Mouse (Mus musculus) T-helper 1 cell (primary cell): Measurements from ENCODE around the gene Kcnq1.

Experiments
- in situ Hi-C: fragments of 300-600 bp; cut with MboI, MseI; formaldehyde crosslinking; loops from one replicate; pipeline ENCODE4 v1.15.1; 2025; ENCODE audit warnings: high pct_unique_total_duplicates

Kcnq1 gene

GRCm38 (mm10) chr7:143178831-143179230 lies 72.7 kb downstream of the Kcnq1 start:
- in situ Hi-C loops, result no loop called here

GRCm38 (mm10) chr7:143180761-143181160 lies 74.6 kb downstream of the Kcnq1 start:
- in situ Hi-C loops, result no loop called here

DNA sequence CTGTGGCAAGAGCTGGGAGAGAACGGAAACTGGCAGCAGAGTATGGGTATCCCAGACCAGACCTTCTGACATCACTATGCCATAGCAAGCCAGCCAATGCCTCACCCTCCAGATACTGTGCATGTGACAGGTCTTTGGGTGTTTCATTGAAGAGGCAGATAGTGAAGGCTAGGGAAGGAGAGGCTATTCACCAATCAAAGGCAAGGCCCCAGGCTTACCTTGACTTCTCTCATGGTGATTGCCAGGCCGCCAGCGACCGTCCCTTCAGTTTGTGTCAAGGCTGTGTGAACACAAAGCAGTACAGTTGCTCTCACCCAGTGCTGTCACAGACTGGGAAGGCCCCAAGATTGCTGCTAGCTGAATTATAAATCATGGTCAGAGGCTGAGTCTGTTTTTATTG lies 75.1 kb downstream of the Kcnq1 start:
- in situ Hi-C loops, result no loop called here

GRCm38 (mm10) chr7:143185506-143185905 lies 79.3 kb downstream of the Kcnq1 start:
- in situ Hi-C loops, result no loop called here

DNA sequence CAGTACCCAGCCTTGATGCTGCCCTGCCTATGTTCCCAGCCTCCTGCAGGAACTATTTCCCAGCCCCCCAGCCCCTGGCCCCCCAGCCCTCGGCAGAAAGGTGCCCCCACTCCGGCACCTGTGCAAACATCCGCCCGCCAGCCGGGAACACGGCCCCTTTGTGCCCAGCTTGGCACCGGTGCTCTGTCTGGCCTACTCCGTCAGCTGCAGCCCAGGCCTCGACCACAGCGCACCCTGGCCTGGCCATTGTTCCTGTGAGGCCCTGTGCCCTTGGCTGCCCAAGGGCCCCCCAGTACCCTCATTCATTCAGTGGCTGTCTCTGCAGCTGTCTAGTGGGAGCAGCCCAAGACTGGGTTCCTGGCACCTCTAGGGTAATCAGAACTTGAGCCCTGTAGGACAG lies 80.2 kb downstream of the Kcnq1 start:
- in situ Hi-C loops, result no loop called here

- in situ Hi-C loops, result no loop called here
These were observed 81.0 kb downstream of the Kcnq1 start for GRCm38 (mm10) chr7:143187181-143187580.

- in situ Hi-C loops, result no loop called here
These were observed 82.4 kb downstream of the Kcnq1 start for GRCm38 (mm10) chr7:143188589-143188988.

DNA sequence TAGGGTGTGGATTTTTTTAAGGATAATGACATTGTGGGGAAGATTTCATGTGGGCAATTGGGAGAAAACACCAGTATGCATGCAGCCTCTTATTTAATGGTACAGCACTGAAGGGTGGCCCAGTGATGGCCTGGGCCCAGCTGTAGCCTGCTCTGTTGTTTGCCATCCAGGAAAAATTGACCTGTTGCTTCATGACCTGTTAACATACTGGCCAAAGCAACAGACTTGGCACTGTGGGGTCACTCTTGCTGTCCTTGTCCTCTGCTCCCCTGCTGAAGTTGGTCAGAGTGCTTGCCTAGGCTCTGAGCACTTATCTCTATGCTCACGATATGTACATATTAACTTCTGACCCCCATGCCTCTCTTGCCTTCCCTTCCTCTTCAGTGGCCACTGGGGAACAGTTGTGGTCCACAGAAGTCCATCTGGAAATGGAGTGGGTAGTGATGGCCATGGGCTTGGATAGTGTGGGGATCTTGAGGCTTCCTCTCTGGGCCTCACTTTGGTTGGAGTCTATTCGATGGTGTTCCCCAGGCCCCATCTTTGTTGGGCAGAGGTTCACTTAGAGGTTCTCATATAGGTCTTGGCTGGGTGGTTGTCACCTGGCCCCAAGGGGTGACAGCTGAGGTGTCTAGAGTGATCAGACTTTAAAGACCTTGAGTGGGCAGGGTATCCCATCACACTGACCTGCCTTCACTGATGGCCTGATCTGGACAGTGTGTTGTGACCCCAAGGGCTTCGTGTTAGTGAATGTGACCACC lies 84.0 kb downstream of the Kcnq1 start:
- in situ Hi-C loops, result no loop called here

- in situ Hi-C loops, result no loop called here
These were observed 84.7 kb downstream of the Kcnq1 start for GRCm38 (mm10) chr7:143190911-143191310.

- in situ Hi-C loops, result no loop called here
These were observed 86.2 kb downstream of the Kcnq1 start for GRCm38 (mm10) chr7:143192392-143192791.

DNA sequence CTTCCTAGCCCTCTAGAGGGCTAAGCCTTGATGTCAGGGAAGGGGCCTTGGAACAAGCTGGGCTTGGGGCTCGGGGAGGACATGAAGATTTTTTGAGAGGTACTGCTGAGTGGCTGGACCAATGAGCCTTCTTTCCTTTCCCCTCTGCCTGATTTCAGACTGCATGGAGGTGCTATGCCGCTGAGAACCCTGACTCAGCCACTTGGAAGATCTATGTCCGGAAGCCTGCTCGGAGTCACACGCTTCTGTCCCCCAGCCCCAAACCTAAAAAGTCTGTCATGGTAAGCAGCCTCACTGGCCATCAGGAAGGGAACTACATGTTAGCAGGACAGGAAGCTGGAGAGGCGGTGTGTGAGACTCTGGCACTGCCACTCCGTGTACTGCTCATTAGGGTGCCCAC lies 87.9 kb downstream of the Kcnq1 start:
- in situ Hi-C loops, result no loop called here

GRCm38 (mm10) chr7:143197951-143198440 lies 91.8 kb downstream of the Kcnq1 start:
- in situ Hi-C loops, result no loop called here

DNA sequence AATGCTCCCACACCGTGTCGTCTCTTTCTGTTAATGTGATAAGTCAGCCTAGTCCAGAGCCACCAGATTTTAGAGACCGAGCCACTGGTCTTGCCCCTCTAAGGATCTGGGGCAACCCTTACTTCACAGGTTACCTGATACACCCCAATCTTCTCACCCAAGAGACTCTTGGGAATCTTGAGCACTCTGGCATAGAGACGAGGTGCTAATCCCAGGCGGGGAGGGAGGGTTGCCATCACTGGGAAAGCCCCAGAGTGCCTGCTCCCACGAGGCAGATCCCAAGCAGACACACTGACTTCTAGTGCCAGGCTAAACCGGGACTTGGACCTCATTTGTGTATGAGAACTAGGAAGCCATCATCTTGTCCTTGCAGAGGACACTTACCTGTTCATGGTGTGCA lies 92.3 kb downstream of the Kcnq1 start:
- in situ Hi-C loops, result no loop called here

- in situ Hi-C loops, result no loop called here
These were observed 95.1 kb downstream of the Kcnq1 start for GRCm38 (mm10) chr7:143201255-143201654.

GRCm38 (mm10) chr7:143203897-143204296 lies 97.7 kb downstream of the Kcnq1 start:
- in situ Hi-C loops, result no loop called here

GRCm38 (mm10) chr7:143207044-143207443 lies 100.9 kb downstream of the Kcnq1 start:
- in situ Hi-C loops, result no loop called here

DNA sequence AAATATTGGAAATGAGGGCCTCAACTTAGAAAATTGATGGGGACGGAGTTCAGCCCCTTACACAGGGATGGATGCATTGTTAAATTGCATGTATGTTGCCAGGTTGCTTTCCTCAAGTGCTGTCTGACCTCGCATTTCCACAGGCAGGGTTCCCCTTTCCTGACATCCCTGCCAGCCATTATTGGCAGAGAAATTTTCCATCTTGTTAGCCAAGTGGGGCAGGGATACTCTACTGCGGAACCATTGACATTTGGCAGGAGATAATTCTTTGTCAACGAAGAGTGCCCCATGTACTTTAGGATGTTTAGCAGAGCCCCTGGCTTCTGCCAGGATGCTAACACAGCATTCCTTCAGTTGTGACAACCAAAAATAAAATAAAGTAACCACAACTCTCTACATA lies 104.6 kb downstream of the Kcnq1 start:
- in situ Hi-C loops, result no loop called here

DNA sequence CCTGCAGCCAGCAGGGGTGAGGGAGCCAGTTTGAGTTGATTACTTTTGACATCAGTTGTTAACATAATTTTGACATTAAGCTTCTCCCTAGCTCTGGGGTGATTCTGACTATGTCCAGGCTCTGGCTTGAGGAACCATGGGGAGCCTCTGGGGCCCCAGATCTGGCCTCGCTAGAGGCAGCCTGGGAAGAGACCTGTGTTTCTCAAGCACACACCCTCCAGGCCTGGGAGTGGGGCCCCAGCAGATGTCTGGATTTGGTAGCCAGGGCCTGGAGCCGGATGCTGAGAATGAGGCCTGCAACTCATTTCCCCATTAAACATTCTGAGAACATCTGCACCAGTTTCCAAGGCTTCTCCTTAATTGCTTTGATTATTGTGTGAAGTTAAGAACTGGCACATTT lies 145.0 kb downstream of the Kcnq1 start:
- in situ Hi-C loops, result no loop called here

GRCm38 (mm10) chr7:143253126-143253871 lies 147.1 kb downstream of the Kcnq1 start:
- in situ Hi-C loops, result no loop called here

GRCm38 (mm10) chr7:143254901-143255300 lies 148.7 kb downstream of the Kcnq1 start:
- in situ Hi-C loops, result no loop called here

GRCm38 (mm10) chr7:143261246-143261645 lies 155.1 kb downstream of the Kcnq1 start:
- in situ Hi-C loops, result loop anchor here (5.0 kb wide), 1 partner anchor 106 kb away; no protein-coding TSS in a partner anchor

- in situ Hi-C loops, result loop anchor here (5.0 kb wide), 1 partner anchor 104 kb away; no protein-coding TSS in a partner anchor
These were observed 157.4 kb downstream of the Kcnq1 start for GRCm38 (mm10) chr7:143263557-143263956.

DNA sequence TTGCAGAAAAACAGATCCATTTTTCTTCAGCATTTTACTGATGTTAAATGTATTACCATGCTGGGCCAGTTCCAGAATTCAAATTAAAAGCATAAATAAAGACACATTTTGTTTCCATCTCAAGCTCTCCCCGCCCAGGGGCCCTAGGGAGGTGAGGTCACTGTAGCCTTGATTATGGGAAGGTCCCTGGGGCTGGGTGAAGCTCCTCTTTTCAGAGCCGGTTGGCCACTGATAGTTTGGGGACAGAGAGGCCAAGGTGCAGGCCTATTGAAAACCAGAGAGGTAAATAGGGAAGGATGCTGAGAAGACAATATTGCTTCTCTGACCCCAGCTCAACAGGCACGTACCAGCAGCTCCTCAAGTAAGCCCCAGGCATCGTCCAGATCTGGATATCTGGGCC lies 157.8 kb downstream of the Kcnq1 start:
- in situ Hi-C loops, result loop anchor here (5.0 kb wide), 1 partner anchor 103 kb away; no protein-coding TSS in a partner anchor
